Mouse (Mus musculus) spleen, postnatal 4 days (tissue): ENCODE data around the gene Cblb.
A peak's percentile ranks its signal among the peaks of the same experiment; 100 is the strongest.

Source experiments
- DNase-seq, 2 experiments: peaks; one replicate each; pipeline ENCODE4 v3.0.0; 2022; ENCODE audit warnings: low spot score in 2 of 2

The Cblb gene

DNA sequence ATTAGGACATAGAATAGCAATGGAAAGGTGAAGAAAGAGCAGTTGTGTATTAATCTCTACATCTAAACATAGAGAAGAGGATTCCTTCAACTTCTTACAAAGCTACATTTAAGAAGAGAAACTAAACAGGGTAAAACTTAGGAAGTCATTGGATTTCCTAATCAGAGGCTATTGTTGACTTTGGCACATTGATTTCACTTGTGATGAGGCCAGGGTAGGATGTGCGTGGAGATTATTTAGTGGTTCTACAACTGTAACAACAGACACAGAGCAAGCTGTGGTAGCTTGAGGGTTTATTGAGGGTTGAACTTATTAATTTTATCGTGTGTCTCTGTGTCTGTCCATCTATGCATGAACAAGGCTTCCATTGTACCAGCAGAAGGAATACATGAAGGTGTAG, 7.8 kb downstream of the Cblb start:
- DNase-seq: no peak

DNA sequence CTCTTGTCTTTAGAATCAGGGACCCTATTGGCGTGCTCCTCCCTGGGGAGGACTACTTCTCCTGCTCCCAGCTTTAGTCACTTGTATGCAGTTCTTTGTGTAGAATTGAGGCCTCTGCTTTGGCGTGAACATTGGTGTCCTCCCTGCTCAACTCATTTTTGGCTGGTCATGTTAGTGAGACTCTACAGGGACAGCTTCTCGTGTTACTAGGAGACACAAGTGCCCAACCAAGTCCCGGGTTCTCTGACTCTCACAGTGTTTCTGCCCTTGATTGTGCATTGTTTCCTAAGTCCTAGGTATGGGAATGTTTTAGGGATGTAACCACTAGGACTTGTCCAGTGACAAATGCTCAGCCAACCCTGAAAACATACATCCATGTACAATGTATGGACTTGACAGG, 9.9 kb downstream of the Cblb start:
- DNase-seq: no peak

DNA sequence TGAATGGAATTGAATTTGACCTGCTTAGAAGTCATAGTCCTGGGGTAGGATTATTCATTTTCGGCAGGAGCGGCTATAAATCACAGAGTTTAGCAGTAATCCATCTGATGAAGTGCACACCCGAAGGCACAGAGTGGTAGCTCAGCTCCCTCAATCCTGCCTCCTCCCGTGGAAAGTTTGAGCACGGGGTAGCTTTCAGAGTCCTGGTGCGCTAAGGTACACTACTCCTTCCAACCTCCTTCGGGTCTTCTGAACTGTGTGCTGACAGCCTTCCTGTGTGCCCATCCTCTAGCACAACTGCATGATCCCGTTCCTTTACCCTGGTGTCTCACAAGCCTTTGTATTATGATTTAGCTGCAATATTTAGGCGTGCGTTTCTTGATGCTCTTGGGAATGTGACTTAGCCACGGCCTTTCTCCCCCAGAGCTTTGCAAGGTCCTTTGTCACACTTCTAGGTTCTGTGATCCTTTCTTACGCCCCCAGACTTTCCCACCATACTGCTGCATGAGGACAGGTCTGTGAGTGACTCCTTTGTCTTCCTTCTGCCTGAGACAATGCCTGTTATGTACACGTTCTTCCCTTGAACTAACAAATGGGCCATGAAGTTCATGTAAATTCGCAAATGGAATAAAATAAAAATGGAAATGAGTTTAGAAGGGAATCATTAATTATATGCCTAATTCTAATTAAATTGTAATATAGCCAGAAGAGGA, 11.8 kb downstream of the Cblb start:
- no peak for DNase-seq

DNA sequence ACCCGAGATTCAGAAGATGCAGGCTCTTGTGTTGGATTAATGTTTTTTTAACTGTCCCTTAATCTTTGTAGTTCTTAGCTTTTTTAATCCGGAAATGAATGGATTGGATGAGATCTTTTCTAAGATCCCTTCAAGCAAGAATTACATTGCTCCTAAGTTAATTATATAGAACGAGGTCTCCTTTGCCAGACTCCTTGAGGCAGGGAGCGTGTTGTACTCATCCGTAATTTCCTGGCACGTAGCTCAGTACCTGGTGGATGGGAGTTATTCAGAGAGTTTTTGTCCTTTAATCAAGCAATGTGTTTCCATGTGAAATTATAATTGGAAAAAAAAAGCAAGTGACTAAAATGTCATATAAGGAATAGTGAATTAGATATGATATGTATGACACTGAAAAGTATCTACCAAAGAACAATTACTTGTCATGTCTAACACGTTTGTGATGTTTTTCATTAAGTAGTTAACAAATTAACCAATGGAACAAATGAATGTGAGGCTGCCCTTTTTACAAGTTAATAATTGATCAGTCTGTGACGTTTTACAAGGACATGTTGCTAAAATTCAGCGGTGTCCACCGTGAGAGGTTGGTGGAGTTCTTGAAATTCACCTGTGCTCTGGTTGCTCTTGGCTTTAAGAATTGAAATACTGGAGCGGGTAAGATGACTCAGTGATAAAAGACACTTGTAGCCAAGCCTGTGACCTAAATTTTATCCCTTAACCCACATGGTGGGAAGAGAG, 12.5 kb downstream of the Cblb start:
- no peak for DNase-seq

DNA sequence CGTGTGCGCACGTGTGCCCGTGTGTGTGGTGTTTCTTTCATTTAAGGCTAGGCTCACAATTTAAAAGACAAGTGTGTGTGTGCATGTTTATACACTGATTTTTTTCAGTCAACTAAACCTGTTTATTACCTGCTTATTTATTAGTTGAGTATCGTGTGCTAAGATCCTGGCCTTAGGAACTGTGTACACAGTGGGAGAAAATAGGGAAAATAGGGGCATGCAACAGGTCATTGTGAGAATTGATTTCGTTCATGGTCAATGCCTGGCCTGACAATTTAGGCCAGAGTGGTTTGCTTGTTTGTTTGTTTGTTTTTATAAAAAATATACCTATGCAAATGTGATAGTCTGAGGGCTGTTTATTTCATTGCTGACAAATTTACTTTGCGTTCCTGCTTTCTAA, 13.5 kb downstream of the Cblb start:
- DNase-seq: no peak

DNA sequence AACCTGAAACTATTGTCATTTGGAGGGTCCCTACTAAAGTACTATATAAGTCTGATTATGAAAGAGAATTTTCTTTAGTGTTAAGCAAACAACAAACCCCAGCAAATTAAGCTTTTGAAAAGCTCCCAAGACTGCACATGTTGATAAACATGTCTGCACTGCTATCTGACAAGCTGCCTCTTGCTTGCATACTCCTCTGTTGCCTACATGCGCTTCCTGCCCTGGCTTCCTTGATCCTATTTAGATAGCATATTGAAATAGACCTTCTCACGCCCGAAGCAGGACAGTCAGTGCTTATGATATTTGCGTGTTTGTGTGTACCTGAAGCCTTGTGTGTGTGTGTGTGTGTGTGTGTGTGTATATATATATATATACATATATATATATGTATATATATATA, 14.0 kb downstream of the Cblb start:
- no peak for DNase-seq

DNA sequence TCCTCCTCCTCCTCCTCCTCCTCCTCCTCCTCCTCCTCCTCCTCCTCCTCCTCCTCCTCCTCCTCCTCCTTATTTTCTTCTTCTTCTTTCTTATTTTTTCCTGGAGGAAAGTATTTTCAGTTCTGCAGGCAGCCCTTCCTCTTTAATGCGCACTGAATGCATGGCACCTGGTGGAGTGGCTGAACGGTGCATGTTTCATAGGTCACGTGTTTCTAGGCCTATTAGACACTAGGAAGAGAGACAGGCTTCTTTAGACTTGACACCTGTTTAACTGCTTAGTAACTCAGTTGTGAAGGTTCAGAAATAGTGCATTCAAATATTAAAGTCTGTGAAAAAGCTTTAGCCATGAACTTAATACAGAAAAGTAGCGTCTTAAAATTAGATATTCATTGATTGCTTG, 15.4 kb downstream of the Cblb start:
- DNase-seq: no peak

DNA sequence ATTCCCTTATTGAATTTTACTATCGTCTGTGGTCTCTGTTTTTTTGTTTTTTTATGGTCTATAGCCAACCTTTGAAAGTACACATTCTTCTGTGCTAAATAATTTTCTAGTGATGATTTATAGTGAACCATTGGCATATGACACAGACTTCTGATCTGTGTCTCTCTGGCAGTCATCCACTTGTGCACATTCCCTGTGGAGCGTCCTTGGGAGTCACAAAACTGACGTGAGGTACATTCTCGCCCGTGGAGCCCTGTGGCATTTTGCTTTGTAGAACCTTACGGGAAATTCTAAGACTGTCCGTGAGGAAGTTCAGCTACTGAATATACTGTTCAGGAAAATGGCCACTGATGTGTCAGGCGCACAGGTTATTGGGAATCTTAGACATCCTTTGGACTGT, 20.1 kb downstream of the Cblb start:
- DNase-seq: no peak

DNA sequence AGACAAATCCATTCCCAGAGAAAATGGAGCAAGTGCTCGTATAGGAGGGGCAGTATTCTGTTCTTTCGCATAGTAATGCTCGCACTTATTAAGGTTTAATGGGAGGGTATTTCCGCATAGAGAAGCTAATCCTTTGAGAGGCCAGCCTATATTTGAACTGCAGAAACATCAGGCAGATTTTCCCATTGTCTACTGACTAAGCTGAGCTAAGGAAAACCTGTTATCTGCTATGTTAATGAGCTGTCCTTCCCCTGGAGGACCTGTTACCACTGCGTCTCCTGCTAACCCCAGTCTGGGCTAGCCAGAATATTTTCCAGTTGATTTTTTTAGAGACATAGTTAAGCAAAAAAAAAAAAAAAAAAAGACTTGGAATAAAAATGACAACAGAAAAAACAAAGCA, 21.7 kb downstream of the Cblb start:
- peak in 1 of 2 experiments; percentile 5 for DNase-seq

DNA sequence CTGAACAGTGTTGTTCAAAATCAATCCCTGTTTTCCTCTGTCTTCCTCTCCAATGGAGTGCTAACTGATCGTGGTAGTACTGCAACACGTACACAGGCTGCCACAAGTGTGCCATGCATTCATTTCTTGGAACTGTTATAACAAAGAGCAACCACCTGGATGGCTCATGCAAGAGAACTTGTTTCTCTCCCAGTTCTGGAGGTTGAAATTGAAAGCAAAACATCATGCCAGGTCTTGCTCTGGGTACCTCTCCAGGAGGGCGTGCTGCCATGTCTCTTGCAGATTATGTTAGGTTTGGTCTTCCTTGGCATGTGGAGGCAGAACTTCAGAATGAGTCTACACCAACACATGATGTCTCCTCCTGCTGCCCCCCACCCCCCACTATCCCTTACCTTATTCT, 24.2 kb downstream of the Cblb start:
- DNase-seq: peak in 1 of 2 experiments; percentile 22

DNA sequence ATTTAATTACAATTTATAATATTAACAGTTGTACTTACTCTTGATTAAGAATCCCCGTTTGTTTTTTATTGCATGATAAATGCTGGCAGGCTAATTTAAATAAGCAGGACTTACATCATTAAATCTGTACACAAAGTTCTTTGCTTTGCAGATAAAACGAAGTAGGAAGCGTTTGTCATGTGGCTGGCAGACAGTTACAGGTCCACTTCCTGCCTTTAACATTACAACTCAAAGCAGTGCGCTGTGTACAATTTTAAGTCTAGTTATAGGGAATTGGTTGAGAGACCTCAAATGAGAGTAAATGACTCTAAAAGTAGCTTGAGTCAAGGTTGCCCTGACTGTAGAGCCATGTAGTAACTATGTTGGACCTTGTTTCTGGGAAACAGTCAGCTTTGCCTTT, 25.1 kb downstream of the Cblb start:
- no peak for DNase-seq

DNA sequence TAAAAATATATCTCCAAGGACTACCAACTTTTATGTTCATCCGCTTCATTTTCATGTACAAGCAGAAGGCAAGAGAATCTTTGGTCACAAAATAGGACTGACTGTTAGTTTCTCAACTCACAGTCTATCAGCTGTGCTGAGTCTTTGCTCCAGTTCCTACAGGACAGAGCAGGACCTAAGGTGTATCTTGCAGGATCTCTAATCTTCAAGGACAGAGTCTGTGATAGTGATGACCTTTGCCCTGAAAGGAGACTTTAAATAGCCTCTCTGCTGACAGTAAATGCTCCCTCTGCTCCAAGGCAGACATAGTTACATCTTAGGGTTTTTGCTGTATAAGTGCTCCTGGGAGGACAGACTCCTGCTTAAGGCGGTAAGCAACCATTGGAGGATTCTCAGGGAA, 26.3 kb downstream of the Cblb start:
- DNase-seq: peak in 1 of 2 experiments; percentile 38

DNA sequence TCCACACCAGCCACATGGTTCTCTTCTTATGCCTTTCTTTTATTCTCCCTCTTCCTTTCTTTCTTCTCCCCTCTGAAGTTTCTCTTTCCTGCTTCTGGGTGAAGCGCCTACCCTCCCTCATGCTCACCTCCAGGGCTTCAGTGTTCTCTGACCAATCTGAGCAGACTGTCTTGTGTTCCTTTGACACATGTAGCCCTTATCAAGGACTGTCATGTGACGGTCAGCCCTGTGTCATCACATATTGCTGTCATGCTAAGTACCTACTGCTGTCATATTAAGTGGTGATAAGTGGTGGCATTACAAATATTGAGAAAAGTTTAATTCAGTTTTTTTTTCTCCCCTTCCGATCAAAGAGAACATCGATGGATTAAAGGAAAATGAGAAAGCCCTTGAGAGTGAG, 28.5 kb downstream of the Cblb start:
- peak in 1 of 2 experiments; percentile 55 for DNase-seq

DNA sequence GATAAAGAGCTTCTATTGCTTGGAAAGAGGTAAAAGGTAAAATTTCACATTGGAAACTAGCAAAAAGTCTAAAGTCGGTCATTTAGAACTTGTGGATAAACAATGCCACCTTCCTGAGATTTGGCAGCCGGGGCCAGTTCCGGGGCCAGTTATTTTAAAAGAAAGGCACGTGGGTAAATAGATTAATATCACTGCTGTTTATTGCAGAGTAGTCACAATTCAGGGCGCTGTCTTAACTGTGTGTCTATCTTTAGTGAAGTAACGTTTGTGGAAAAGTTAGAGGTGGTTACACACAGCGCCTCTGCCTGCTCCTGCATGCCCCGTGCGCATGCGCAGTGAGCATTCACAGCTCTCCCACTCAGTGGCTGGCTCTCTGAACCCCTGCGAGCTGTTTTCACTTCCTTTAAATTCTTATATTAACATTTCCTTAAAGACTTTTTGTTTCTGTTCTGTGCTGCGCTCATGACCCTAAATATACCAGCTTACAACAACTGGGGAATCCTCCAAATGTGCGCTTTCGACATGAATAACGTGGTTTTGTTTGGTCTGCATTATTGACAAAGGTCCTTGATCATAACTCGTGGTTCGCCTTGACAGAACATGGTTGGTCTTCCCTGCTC, 29.2 kb downstream of the Cblb start:
- DNase-seq: peak; percentile 78 to 88

DNA sequence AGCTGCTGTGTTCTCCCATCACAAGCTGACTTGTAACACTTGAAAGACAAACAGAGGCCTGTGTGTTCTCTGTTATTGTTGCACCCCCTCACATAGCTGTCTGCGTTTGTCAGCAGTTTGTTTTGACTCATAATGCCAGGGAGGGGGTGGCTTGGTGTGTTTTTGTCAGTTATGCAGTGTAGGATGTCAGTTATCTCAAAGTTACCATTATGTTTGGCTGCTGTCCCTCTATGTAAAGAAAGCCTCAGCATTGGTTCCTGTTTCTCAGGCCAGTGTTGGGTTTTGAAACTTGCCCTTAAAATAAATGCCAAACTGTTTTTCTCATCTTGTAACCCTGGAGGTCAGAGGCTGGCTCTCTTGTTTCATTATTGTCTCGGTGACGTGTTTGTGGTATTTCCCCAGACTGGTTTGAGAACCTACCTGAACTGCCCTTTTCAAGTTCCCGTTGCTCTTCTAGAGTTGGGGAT, 30.0 kb downstream of the Cblb start:
- peak in 1 of 2 experiments; percentile 61 for DNase-seq

DNA sequence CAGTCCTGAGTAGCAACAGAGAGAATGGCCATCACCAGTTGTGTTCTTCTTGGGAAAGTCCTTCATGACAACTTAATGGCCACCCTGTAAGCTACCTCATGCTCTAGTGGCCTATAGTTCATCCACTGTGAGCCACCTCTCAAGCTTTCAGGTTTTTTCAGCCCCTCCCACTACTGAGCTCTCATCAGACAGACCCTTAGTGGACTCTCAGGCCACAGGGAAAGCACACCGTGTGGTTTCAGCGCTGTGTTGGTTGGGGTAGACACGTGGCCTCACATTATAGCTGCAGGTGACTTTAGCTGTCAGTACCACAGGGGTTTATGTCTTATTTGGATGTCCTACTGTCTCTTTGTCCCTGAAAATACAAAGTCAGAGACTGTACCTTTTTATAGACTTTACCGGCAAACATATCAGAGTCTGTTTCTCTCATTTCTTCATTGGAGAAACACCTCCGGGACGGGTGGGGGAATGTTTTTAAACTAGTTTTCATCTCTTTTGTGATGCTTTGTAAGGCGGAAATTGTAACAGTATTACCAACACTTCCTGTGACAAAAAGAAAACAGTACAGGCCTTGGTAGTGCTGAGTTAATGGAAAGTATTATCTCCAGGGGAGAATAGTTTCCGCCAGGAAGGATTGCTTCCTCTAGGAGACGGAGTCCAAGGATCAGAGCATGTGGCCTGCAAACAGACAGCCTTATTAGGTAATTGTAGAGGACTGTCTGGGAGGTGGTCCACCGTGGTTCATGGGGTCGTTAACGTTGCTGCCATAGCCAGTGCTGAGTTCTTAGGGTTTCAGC, 33.5 kb downstream of the Cblb start:
- no peak for DNase-seq

DNA sequence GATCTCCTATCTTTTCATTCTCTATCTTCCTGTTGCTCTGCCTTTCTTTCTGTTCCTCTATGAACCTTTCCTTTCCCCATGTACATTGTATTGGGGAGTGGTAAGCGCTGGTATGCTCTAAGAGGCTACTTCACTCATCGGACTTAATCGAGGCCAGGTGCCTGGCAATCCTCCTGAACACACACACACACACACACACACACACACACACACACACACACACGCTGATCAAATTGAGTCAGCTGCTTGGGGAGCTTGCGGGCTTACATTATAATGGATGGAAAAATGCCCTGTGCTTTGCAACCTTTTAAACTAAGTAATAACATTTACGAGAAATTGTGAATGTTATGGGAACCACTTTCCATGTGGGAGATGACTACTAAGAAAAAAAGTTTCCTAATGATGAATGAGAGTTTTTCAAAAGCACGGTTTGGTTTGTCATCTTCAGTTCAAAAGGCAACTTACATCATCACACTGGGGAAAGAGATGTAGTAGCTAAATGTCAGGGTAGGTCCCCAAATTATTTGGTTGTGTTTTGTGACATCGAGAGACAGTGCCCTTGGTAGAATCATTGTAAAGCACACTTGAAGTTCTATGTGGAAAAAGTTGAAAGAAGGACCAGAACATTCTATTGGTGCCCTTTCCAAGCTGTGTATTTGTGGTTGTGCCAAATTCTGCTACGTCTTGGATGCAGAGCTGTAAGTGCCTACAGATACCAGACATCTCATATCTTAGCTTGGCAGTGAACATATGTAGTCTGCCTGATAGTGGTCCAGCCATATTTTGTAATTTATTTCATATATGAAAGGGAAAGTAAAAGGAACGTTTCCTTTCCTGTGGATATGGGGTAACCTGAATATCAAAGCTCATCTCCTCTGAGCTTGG, 36.8 kb downstream of the Cblb start:
- DNase-seq: peak in 1 of 2 experiments; percentile 50

DNA sequence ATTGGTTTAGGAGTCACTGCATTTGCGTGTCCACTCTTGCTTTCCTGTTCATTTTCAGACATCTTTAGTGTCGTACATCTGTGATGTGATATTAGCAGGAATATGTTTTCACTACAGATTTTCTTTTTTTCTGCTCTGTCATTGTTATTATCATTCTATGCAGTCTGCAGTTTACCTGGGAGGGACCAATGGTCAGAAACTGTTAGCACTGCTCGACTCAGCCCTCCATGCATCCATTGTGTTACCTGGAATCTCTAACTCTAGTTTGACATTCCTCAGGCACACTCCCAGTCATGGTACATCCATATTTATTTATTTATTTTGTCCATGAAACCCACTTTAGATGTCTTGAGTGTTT, 37.5 kb downstream of the Cblb start:
- peak in 1 of 2 experiments; percentile 34 for DNase-seq

DNA sequence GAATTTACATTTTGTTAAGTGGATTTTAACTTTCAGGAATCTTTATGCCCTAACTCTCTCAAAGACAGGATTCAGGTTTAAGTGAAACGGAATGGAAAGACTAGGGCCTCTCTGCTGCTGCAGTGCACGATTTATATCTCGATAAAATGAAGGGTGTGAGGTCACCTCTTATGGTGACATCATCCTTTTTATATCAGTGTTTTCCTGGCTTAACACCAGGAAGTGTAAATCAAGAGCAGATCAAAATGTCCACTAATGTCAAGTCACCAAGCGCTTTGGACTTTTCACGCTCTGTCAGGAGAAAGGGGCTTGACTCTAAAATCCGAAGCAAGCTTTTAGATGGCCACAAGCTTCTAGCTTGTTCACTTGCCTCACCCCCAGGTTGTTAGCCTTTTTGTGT, 38.6 kb downstream of the Cblb start:
- no peak for DNase-seq

DNA sequence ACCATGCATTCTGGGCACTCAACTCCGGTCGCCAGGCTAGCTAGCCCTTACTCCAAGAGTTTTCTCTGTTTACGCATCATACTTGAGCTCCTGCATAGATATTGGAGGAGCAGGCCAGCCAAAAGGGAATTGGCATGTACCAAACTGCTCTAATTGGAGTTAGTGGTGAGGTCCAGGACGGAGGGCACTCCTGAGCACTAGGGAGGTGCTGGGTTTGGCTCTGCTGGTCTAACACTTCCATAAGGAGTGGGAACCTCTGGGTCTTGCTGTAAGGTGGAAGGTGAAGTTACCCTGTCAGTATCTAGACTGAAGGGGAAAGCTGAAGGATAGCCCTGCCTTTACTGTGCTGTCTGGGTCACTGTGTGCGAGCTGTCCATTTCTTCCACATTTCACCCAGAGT, 39.1 kb downstream of the Cblb start:
- peak in 1 of 2 experiments; percentile 46 for DNase-seq

DNA sequence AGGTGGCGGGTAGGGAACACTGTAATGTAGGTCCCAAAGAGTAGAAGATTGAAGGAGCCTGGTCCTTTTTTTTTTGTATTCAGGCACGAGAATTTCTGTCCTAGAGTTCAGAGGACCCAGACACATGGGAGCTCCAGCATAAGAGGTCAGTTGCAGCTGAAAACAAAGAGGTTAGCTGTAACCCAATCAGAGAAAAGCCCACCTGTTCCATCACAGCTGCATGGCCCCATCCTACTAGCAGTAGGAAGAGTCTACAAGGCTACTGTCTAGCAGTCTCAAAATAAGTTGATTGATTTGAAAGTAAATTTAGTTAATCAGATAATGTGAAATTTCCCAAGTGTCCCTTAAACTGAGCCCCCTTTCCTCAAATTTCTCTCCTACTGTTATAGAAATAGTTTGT, 40.3 kb downstream of the Cblb start:
- peak in 1 of 2 experiments; percentile 44 for DNase-seq
